Mouse (Mus musculus): Measurements from ENCODE around the gene Atf7. TPM values are rescaled to one million over a fixed set of nuclear protein-coding genes. Genes with fewer than 3 reads are reported as not detected.

The Atf7 gene
- polyA plus RNA-seq, 1 experiment from 2014 or later = 20.1 TPM

DNA sequence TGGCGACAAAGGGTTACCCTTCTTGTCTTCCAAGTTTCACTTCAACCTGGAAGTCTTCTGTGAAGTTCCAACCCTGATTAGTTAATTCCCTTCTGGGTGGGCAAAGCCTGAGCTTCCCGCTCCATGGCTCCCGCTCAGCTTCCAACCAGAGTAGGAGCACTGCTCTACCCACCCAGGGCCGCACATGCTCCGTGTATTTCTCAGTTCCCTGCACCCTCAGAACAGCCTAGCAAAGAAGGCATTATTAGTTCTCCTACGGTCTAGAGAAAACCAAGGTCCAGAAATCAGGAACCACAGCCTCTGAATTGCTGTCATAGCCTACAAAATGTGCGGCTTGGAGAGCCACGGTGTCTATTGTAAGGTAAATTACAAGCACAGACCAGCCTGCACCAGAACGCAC, 115.2 kb downstream of the Atf7 start:
- peaks cover 52% of the 10 kb centered on the region for H3K4me1 ChIP-seq
- peak; percentile 58 for ATAC-seq (ENCODE audit: low FRiP score, low read depth)
- no peaks in the 10 kb centered on the region for H3K27me3 ChIP-seq
- H3K9me3 ChIP-seq = no peaks in the 10 kb centered on the region
- peak overlapping the region; percentile 92 for H3K27ac ChIP-seq (replicated peaks)
- H3K4me2 ChIP-seq (replicated peaks) = peak overlapping the region; percentile 71
- H3K9ac ChIP-seq (replicated peaks) = peak overlapping the region; percentile 67
- H3K36me3 ChIP-seq = peaks cover 12% of the 10 kb centered on the region
- H3K4me3 ChIP-seq = peak overlapping the region; percentile 54
- 5% methylated on average over 9 of the region's 9 CpGs for WGBS

DNA sequence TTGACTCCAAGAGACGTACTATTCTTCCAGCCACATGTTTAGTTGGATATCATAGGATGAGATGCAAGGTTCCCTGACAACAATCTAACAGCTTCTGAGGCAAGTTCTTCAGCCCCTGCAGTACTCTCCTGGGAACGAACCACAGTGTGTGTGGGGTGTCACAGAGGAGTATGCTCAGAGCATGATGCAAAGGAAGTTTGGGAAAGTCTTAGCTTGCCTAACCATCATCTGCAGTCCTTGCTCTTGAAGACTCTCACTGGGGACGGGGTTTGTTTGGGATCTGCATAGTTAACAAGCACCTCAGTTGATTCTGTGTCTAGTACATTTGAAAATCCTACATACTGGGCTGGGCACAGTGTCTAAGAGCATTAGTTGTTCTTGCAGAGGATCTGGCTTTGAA, 116.9 kb downstream of the Atf7 start:
- Histone ChIP-seq H3K27ac (replicated peaks) (no peak overlapping the region), H3K9me3 (no peaks in the 10 kb centered on the region), H3K9ac (replicated peaks) (no peak overlapping the region), H3K36me3 (peaks cover 29% of the 10 kb centered on the region), H3K4me1 (peaks cover 38% of the 10 kb centered on the region), H3K27me3 (no peaks in the 10 kb centered on the region), H3K4me3 (no peak overlapping the region), H3K4me2 (replicated peaks) (no peak overlapping the region)
- no peak for ATAC-seq (ENCODE audit: low FRiP score, low read depth)
- 90% methylated on average over 3 of the region's 3 CpGs for WGBS

DNA sequence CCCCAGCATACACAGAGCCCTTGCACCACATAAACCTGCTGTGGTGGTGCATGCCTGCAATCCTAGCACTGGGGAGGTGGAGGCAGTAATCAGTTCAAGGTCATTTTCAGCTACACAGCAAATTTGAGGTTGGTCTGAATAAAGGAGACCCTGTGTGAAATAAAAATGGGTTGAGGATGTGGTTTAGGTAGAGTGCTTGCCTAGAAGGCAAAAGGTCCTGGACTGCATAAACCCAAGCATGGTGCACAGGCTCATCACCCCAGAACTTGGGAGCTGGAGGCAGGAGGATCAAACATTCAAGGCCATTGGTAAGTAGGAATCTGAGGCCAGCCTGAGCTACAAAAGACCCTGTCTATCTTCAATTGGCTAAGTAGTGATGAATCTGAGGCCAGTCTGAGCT, 117.7 kb downstream of the Atf7 start:
- no peak for ATAC-seq (ENCODE audit: low FRiP score, low read depth)
- Histone ChIP-seq H3K4me3 (no peak overlapping the region), H3K36me3 (peaks cover 36% of the 10 kb centered on the region), H3K27me3 (no peaks in the 10 kb centered on the region), H3K27ac (replicated peaks) (no peak overlapping the region), H3K4me1 (peaks cover 32% of the 10 kb centered on the region), H3K4me2 (replicated peaks) (no peak overlapping the region), H3K9ac (replicated peaks) (no peak overlapping the region), H3K9me3 (no peaks in the 10 kb centered on the region)

DNA sequence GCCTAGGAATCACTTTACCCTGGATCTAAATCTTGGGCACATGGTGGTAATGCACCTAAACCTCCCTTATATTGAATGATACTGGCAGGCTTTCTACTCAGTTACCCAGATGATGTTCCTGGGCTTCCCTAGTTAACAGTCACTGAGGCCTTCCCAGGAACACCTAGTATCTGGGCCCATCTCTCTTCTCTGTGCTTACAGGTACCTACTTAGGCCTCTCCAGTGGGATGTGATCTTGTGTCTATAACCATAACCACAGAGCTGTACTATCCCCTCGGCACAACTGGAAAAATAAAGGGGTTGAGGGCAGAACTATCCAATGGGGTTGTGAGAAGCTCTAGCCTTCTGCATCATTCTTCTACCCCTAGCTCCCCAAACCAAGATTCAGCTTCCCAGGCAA, 118.4 kb downstream of the Atf7 start:
- Histone ChIP-seq H3K9ac (replicated peaks) (no peak overlapping the region), H3K27ac (replicated peaks) (no peak overlapping the region), H3K9me3 (no peaks in the 10 kb centered on the region), H3K36me3 (peaks cover 43% of the 10 kb centered on the region), H3K4me1 (peaks cover 25% of the 10 kb centered on the region), H3K27me3 (no peaks in the 10 kb centered on the region), H3K4me2 (replicated peaks) (no peak overlapping the region), H3K4me3 (no peak overlapping the region)
- 95% methylated on average over 1 of the region's 1 CpGs for WGBS
- no peak for ATAC-seq (ENCODE audit: low FRiP score, low read depth)

DNA sequence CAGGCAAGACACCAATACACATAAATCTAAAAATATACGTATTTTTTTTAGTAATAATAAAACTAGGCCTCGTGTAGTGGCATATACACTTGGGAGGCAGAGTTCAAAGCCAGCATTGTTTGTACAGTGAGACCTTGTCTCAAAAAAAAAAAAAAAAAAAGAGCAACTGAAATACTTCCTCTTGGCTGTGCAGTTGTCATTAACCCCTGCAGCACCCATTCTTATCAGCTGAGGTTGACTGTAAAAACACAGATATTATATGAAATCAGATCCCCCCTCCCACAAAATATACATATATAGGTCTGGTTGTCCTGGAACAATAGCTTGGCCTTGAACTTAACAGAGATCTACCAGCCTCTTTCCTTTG, 118.8 kb downstream of the Atf7 start:
- Histone ChIP-seq H3K27me3 (no peaks in the 10 kb centered on the region), H3K4me1 (peaks cover 21% of the 10 kb centered on the region), H3K4me3 (no peak overlapping the region), H3K9ac (replicated peaks) (no peak overlapping the region), H3K4me2 (replicated peaks) (no peak overlapping the region), H3K27ac (replicated peaks) (no peak overlapping the region), H3K9me3 (no peaks in the 10 kb centered on the region), H3K36me3 (peaks cover 47% of the 10 kb centered on the region)
- no peak for ATAC-seq (ENCODE audit: low FRiP score, low read depth)
- WGBS = 79% methylated on average over 2 of the region's 2 CpGs

DNA sequence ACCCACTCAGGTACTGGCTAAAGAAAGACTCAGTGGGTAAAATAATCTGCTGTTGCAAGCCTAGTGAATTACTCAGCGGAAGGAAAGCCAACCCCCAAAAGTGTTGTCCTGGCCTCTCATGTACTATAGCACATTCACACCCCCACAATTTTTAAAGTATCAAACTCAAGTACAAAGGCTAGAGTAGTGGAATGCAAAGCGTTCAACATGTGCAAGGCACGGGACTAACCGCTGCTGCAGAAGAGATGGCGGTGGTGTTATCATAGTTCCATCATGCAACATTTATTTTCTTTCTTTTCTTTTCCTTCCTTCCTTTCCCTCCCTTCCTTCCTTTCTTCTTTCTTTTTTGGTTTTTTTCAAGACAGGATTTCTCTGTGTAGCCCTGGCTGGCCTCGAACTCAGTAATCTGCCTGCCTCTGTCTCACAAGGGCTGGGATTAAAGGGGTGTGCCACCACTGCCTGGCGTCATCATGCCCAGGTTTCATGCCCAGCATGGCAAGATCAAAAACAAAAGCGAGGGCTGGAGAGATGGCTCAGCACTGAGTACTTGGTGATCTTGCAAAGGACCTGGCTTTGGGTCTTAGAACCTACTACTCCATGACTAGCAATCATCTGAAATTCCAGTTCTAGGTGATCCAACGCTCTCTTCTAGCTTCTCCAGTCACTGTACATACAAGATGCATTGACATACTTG, 119.3 kb downstream of the Atf7 start:
- no peak for ATAC-seq (ENCODE audit: low FRiP score, low read depth)
- Histone ChIP-seq H3K36me3 (peaks cover 53% of the 10 kb centered on the region), H3K9me3 (no peaks in the 10 kb centered on the region), H3K4me3 (no peak overlapping the region), H3K4me2 (replicated peaks) (no peak overlapping the region), H3K27ac (replicated peaks) (no peak overlapping the region), H3K4me1 (peaks cover 16% of the 10 kb centered on the region), H3K27me3 (no peaks in the 10 kb centered on the region), H3K9ac (replicated peaks) (no peak overlapping the region)
- 86% methylated on average over 9 of the region's 9 CpGs for WGBS

DNA sequence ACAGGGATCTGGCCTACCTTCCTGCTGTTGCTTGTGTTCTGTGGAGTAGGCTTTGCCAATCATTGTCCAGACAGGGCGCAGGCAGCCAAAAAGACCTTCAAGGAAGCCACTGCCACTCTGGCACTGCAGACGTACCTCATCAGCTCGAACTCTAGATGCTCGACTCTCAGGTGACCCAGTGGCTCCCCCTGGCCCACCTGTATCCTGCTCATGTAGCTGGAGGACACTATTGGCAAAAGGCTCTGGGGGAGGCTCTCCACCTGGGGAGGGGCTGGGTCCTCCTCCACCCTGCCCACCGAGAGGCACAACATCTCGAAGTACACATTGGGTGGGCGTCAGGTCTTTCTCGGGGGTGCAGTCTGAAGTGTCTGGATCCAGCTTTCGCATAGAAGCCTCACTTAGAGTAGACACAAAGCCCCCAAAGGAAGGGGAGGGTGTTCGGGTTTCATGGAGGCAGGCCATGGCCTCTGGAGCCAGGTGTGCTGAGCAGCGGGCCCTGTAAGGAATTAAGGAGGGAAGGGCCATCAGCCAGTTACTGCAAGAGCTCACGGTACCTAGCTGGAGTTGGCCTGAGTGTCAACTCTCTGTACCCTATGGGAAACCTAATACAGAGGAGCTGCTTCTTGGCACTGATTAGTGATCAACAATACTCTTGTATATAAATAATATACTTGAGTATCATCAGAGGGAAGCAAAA, 120.0 kb downstream of the Atf7 start:
- peaks cover 12% of the 10 kb centered on the region for H3K4me1 ChIP-seq
- no peak overlapping the region for H3K4me2 ChIP-seq (replicated peaks)
- WGBS = 81% methylated on average over 12 of the region's 12 CpGs
- no peaks in the 10 kb centered on the region for H3K9me3 ChIP-seq
- no peaks in the 10 kb centered on the region for H3K27me3 ChIP-seq
- no peak overlapping the region for H3K4me3 ChIP-seq
- no peak for ATAC-seq (ENCODE audit: low FRiP score, low read depth)
- H3K9ac ChIP-seq (replicated peaks) = no peak overlapping the region
- peaks cover 60% of the 10 kb centered on the region for H3K36me3 ChIP-seq
- H3K27ac ChIP-seq (replicated peaks) = no peak overlapping the region

DNA sequence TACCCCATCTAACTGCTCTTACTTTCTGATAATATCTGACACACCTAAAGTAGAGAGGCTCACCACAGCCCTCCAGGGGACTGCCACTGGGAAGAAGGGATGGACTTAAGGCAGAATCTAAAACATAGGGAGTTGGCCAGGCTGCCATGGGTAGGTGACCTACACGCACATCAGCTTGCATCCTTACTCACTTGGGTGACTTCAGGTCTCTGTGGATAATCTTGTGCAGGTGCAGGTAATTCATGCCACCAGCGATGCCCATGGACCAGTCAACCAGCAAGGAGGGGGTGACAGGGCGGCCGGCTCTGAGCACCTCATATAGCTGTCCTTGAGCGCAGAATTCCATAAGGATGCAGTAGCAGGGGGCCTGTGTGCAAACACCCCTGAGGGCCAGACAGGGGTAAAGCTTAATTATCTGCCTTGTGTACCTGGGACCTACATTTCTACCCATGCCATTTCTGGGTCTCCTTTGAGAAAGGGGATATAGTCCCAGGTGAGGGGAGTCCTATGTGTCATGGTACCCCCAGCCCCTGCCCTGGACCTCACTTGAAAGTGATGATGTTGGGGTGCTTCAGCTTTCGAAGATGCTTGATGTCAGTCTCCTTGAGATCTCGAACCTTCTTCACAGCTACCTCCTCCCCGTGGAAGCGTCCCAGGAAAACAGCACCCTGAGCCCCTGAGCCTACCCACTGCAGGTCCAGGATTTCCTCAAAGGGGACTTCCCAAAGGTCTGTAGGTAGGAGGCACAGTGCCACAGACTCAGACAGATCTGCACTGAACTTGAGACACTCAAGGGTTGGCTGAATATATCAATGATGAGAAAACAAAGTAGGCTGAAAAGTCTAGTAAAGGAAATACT, 121.1 kb downstream of the Atf7 start:
- H3K4me2 ChIP-seq (replicated peaks) = no peak overlapping the region
- no peaks in the 10 kb centered on the region for H3K27me3 ChIP-seq
- H3K4me3 ChIP-seq = no peak overlapping the region
- no peak overlapping the region for H3K9ac ChIP-seq (replicated peaks)
- peaks cover 70% of the 10 kb centered on the region for H3K36me3 ChIP-seq
- no peak for ATAC-seq (ENCODE audit: low FRiP score, low read depth)
- H3K27ac ChIP-seq (replicated peaks) = no peak overlapping the region
- no peaks in the 10 kb centered on the region for H3K9me3 ChIP-seq
- WGBS = 93% methylated on average over 9 of the region's 9 CpGs
- peaks cover 1% of the 10 kb centered on the region; the same call in 1 of the 2 replicates for H3K4me1 ChIP-seq

DNA sequence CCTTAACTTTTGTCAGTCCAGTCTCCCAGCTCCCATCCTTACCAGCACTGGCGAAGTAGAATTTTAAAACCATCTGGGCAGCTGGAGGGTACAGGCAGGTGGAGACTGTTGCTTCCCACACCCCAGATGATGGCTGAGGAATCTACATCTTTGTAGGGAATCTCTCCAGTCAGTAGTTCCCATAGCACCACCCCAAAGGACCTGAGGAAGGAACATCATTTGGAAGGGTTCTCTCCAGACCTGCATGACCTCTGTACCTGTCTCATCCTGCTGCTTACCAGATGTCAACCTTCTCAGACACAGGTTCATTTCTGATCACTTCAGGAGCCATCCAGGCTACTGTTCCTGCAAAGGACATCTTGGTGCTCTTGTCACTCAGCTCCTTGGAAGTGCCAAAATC, 121.8 kb downstream of the Atf7 start, which contains the start of gene Gm10337:
TSS of gene Gm10337 (plus strand) at position 276 of the 400 bp plus-strand sequence.
- Histone ChIP-seq H3K4me2 (replicated peaks) (no peak within 1 kb of the TSS), H3K9ac (replicated peaks) (no peak within 1 kb of the TSS), H3K36me3 (peaks cover 75% of the 10 kb centered on the region), H3K27me3 (no peaks in the 10 kb centered on the region), H3K27ac (replicated peaks) (no peak within 1 kb of the TSS), H3K9me3 (no peaks in the 10 kb centered on the region), H3K4me1 (no peaks in the 10 kb centered on the region), H3K4me3 (no peak within 1 kb of the TSS)
- ATAC-seq (ENCODE audit: low FRiP score, low read depth) = no peak
- WGBS = 94% methylated on average over 1 of the region's 1 CpGs

DNA sequence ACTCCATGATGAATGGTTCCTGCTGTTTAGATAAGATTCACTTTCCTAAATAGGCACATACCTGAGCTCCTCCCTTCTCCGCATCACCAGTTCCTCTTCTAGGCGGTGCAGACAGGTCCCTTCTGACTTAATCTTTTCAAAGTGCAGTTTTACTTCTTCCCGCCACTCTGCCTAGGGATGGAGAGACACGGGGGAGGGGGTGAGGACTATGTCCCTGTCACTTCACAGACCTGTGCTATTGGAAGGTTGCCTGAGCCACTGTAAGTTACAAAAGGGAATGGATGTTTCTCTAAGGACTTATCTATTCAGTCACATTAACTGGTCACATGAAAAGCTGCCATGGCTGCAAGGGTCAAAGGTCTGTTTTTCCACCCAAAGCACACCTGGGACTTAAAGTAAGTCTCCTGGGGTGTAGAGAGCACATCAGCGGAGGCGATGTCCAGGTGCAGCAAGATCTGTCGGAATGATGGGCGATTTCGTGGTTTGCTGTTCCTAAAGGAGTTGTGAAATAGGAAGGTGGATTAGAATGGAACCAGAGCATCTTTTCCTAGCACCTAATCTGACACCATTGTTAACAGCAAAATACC, 122.9 kb downstream of the Atf7 start:
- Histone ChIP-seq H3K4me1 (no peaks in the 10 kb centered on the region), H3K27me3 (no peaks in the 10 kb centered on the region), H3K36me3 (peaks cover 81% of the 10 kb centered on the region), H3K4me3 (no peak overlapping the region), H3K27ac (replicated peaks) (no peak overlapping the region), H3K9ac (replicated peaks) (no peak overlapping the region), H3K9me3 (no peaks in the 10 kb centered on the region), H3K4me2 (replicated peaks) (no peak overlapping the region)
- WGBS = 82% methylated on average over 9 of the region's 9 CpGs
- ATAC-seq (ENCODE audit: low FRiP score, low read depth) = no peak

DNA sequence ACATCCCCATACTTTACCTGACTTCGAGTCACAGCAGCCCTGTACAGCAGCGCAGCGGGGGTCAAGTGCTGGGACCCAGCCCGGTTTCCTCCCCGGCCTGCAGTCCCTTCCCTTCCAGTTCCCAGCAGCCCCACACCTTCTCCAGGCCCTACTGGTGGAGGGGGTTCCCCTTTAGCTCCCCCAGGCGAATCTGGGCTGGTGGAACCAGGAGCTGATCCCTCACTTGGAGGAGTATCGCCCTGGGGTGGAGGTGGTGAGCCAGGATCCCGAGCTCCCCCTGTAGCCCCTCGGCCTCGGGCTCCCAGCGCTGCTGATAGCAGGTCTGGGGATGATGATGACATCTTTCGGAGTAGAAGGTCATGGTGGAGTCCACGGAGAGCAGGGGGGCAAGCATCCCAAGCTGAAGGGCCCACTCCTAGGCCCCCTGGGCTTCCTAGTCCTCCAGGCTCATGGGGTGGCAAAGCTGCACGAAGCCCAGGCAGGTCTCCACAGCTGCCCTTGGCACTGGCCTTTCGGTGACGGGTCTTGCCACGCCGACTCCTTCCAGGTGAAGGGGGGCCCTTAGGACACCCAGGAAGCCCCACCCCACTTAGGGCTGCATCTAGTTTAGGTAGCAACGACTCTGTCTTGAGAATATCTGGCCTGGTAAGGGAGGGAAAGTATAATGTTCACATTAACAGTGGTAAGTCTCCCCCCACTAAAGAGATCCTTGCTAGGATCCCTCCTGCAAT, 124.0 kb downstream of the Atf7 start:
- no peaks in the 10 kb centered on the region for H3K27me3 ChIP-seq
- H3K4me2 ChIP-seq (replicated peaks) = no peak overlapping the region
- H3K9me3 ChIP-seq = no peaks in the 10 kb centered on the region
- no peak overlapping the region for H3K27ac ChIP-seq (replicated peaks)
- peaks cover 87% of the 10 kb centered on the region for H3K36me3 ChIP-seq
- H3K4me1 ChIP-seq = no peaks in the 10 kb centered on the region
- ATAC-seq (ENCODE audit: low FRiP score, low read depth) = peak; percentile 23; the same call in 1 of the 2 replicates
- H3K4me3 ChIP-seq = no peak overlapping the region
- WGBS = 92% methylated on average over 19 of the region's 19 CpGs
- H3K9ac ChIP-seq (replicated peaks) = no peak overlapping the region
